Mouse (Mus musculus): Measurements from ENCODE around the gene Pmvk.
A peak's percentile ranks its signal among the peaks of the same experiment; 100 is the strongest.

GRCm38 (mm10) chr3:89437269-89437668 lies 17.1 kb upstream of the Pmvk start:
- TF ChIP-seq CTCF (IDR thresholded peaks at IDR 0.05; ENCODE audit: insufficient read depth, low read length) (no peak), POLR2A (IDR thresholded peaks at IDR 0.05; ENCODE audit: borderline replicate concordance, extremely low read depth, low read depth, low read length) (peak; percentile 8; the same call in 1 of the 2 replicates)

All from lung, adult 2 months (tissue).